ENCODE assay signal across 9 mouse cellular contexts in genomic region chr19:10841721-10842626, GRCm38 (mm10). TPM values are rescaled to one million over a fixed set of nuclear protein-coding genes. Genes with fewer than 3 reads are reported as not detected.
A peak's percentile ranks its signal among the peaks of the same experiment; 100 is the strongest.
DNase-seq lines count a peak whose midpoint lies in the region; ATAC-seq and TF ChIP-seq lines count a peak whose summit lies in the region.
"Had no signal": no experiment of that assay in that cellular context is flagged by ENCODE, and none has a peak within 500 bp of the region (broad histone marks: within the 10 kb centered on the region; RNA-seq: fewer than 3 reads in every experiment).

No protein-coding gene starts in this region.

- DNase-seq in CD4-positive helper T cell, adult 2 months (ENCODE audit: low read depth, low spot score): peak; percentile 59
- peak; percentile 84 for DNase-seq in induced T-regulatory cell, adult 2 months (ENCODE audit: low read depth)
- DNase-seq in lung, postnatal 0 days (ENCODE audit: low spot score): peak; percentile 63
- peak; percentile 54 for DNase-seq in telencephalon, adult 2 months (ENCODE audit: low read depth, low spot score)
- no peak for DNase-seq in MN1 (ENCODE audit: low spot score)
- DNase-seq in neural tube, embryonic 10.5 days (ENCODE audit: extremely low spot score, low spot score): no peak

- no peaks in the 10 kb centered on the region for H3K36me3 ChIP-seq in lung, postnatal 0 days (ENCODE audit: insufficient read depth, low read length)
- H3K36me3 ChIP-seq: embryonic facial prominence, embryonic 12.5 days; neural tube, embryonic 13.5 days had no signal

- H3K27ac ChIP-seq in bone marrow, adult 2 months (ENCODE audit: control insufficient read depth, insufficient read depth, low read depth, low read length, poor library complexity): peak overlapping the region; percentile 92
- H3K27ac ChIP-seq in lung, postnatal 0 days (ENCODE audit: low read length): peak overlapping the region; percentile 55
- H3K27ac ChIP-seq: embryonic facial prominence, embryonic 12.5 days; neural tube, embryonic 13.5 days had no signal

- no peak for TF ChIP-seq EP300 in lung, postnatal 0 days (IDR thresholded peaks at IDR 0.05)

- H3K9me3 ChIP-seq in lung, postnatal 0 days (ENCODE audit: low read length): no peaks in the 10 kb centered on the region
- H3K9me3 ChIP-seq: embryonic facial prominence, embryonic 12.5 days; neural tube, embryonic 13.5 days had no signal

- no peak for TF ChIP-seq POLR2A in bone marrow, adult 2 months (IDR thresholded peaks at IDR 0.05; ENCODE audit: borderline replicate concordance, control insufficient read depth, low read depth, low read length)

- peak overlapping the region; percentile 35 for H3K4me2 ChIP-seq in lung, postnatal 0 days (replicated peaks; ENCODE audit: low read depth, low read length)
- H3K4me2 ChIP-seq: embryonic facial prominence, embryonic 12.5 days; neural tube, embryonic 13.5 days had no signal

- TF ChIP-seq CTCF in bone marrow, adult 2 months (IDR thresholded peaks at IDR 0.05; ENCODE audit: control insufficient read depth, insufficient read depth, low read length): no peak
- TF ChIP-seq CTCF in lung, postnatal 0 days (IDR thresholded peaks at IDR 0.05): no peak

- 6% methylated on average over 16 of the region's 16 CpGs for whole genome bisulfite sequencing in bone marrow, adult 2 months
- WGBS in lung, postnatal 0 days: 56% methylated on average over 16 of the region's 16 CpGs

- H3K9ac ChIP-seq in lung, postnatal 0 days (replicated peaks; ENCODE audit: low read depth): no peak overlapping the region
- H3K9ac ChIP-seq: embryonic facial prominence, embryonic 12.5 days; neural tube, embryonic 13.5 days had no signal

- H3K27me3 ChIP-seq in lung, postnatal 0 days (replicated peaks; ENCODE audit: insufficient read depth, low read length): no peaks in the 10 kb centered on the region
- H3K27me3 ChIP-seq: embryonic facial prominence, embryonic 12.5 days; neural tube, embryonic 13.5 days had no signal

- peak; percentile 67 for ATAC-seq in lung, postnatal 0 days

- H3K4me3 ChIP-seq in bone marrow, adult 2 months (replicated peaks; ENCODE audit: control insufficient read depth, low read depth, low read length): peak overlapping the region; percentile 40
- 0 out of 2 replicates have a peak overlapping the region, but pooled peaks have one; percentile 3 for H3K4me3 ChIP-seq in lung, postnatal 0 days (ENCODE audit: low read depth, low read length)
- H3K4me3 ChIP-seq: embryonic facial prominence, embryonic 12.5 days; neural tube, embryonic 13.5 days had no signal

- peaks cover 4% of the 10 kb centered on the region; the same call in 1 of the 2 replicates for H3K4me1 ChIP-seq in bone marrow, adult 2 months (ENCODE audit: control insufficient read depth, insufficient read depth, low read length)
- H3K4me1 ChIP-seq in lung, postnatal 0 days (ENCODE audit: insufficient read depth, low read depth, low read length): no peaks in the 10 kb centered on the region

RNA-seq across cellular contexts. Expression of gene Slc15a3, which starts 2.4 kb away (rescaled TPM):
- 9.5 and 19.7 TPM in 2 replicates for polyA plus RNA-seq in bone marrow, adult 2 months (2011; ENCODE audit: insufficient read depth, insufficient read length, low replicate concordance, missing spikeins)
- 3.0 and 3.7 TPM in 2 replicates for polyA plus RNA-seq in lung, postnatal 0 days (2015; fragmentation: Nextera tagmentation; extraction: Ambion mirVana)

RNA-seq across cellular contexts. Expression of gene Cd6, which starts 12.1 kb away (rescaled TPM):
- polyA plus RNA-seq in bone marrow, adult 2 months (2011; ENCODE audit: insufficient read depth, insufficient read length, low replicate concordance, missing spikeins): 2.1 TPM in 2 replicates
- polyA plus RNA-seq in lung, postnatal 0 days (2015; fragmentation: Nextera tagmentation; extraction: Ambion mirVana): not detected in 2 replicates
- polyA plus RNA-seq: embryonic facial prominence, embryonic 12.5 days; neural tube, embryonic 13.5 days had no signal

RNA-seq across cellular contexts. Expression of gene Tmem132a, which starts 27.8 kb away (rescaled TPM):
- polyA plus RNA-seq in bone marrow, adult 2 months (2011; ENCODE audit: insufficient read depth, insufficient read length, low replicate concordance, missing spikeins): 1.4 TPM in 1 of 2 replicates, not detected in the other
- 15.1 and 18.9 TPM in 2 replicates for polyA plus RNA-seq in lung, postnatal 0 days (2015; fragmentation: Nextera tagmentation; extraction: Ambion mirVana)

RNA-seq across cellular contexts. Expression of gene Tmem109, which starts 39.8 kb away (rescaled TPM):
- polyA plus RNA-seq in bone marrow, adult 2 months (2011; ENCODE audit: insufficient read depth, insufficient read length, low replicate concordance, missing spikeins): 5.1 and 11.5 TPM in 2 replicates
- polyA plus RNA-seq in lung, postnatal 0 days (2015; fragmentation: Nextera tagmentation; extraction: Ambion mirVana): 143 and 155 TPM in 2 replicates

RNA-seq across cellular contexts. Expression of gene Prpf19, which starts 53.1 kb away (rescaled TPM):
- 24.2 and 58.3 TPM in 2 replicates for polyA plus RNA-seq in bone marrow, adult 2 months (2011; ENCODE audit: insufficient read depth, insufficient read length, low replicate concordance, missing spikeins)
- polyA plus RNA-seq in lung, postnatal 0 days (2015; fragmentation: Nextera tagmentation; extraction: Ambion mirVana): 18.8 and 22.4 TPM in 2 replicates

Comparison
In these comparisons a context has a peak if more than half of its experiments do, and no peak if none do; other contexts are left out.
1. DNase-seq: peak in CD4-positive helper T cell, adult 2 months (single experiment), induced T-regulatory cell, adult 2 months (single experiment), lung, postnatal 0 days (single experiment) and telencephalon, adult 2 months (single experiment); none in MN1 (single experiment) and neural tube, embryonic 10.5 days (single experiment).